Mouse (Mus musculus): ENCODE data around the gene H2-DMa.
A peak's percentile ranks its signal among the peaks of the same experiment; 100 is the strongest.
"Not testable (repeated sequence)": the region's sequence is repeated elsewhere in the genome, so short reads cannot be mapped to it uniquely, and the experiment has no call there.

H2-DMa gene

GRCm38 (mm10) chr17:34124649-34125048 lies 5.3 kb downstream of the H2-DMa start:
- no peak for DNase-seq (ENCODE audit: low spot score in 2 of 2)

- no peak for DNase-seq (ENCODE audit: low spot score in 2 of 2)
Measured at GRCm38 (mm10) chr17:34126826-34127420, 7.6 kb downstream of the H2-DMa start.

GRCm38 (mm10) chr17:34127475-34127874 lies 8.1 kb downstream of the H2-DMa start:
- peak; percentile 74 to 83 for DNase-seq (ENCODE audit: low spot score in 2 of 2)

GRCm38 (mm10) chr17:34128264-34128937 lies 9.1 kb downstream of the H2-DMa start:
- DNase-seq (ENCODE audit: low spot score in 2 of 2), result no peak

GRCm38 (mm10) chr17:34128944-34129791 lies 9.8 kb downstream of the H2-DMa start:
- DNase-seq (ENCODE audit: low spot score in 2 of 2), result no peak

- no peak for DNase-seq (ENCODE audit: low spot score in 2 of 2)
Measured at GRCm38 (mm10) chr17:34130073-34130947, 11.0 kb downstream of the H2-DMa start.

- no peak for DNase-seq (ENCODE audit: low spot score in 2 of 2)
Measured at GRCm38 (mm10) chr17:34131911-34132310, 12.6 kb downstream of the H2-DMa start.

GRCm38 (mm10) chr17:34133289-34133688 lies 13.9 kb downstream of the H2-DMa start:
- DNase-seq (ENCODE audit: low spot score in 2 of 2), result no peak

GRCm38 (mm10) chr17:34134451-34134850 lies 15.1 kb downstream of the H2-DMa start:
- no peak for DNase-seq (ENCODE audit: low spot score in 2 of 2)

- peak; percentile 98 to 100 for DNase-seq (ENCODE audit: low spot score in 2 of 2)
Measured at GRCm38 (mm10) chr17:34135297-34136224, 16.2 kb downstream of the H2-DMa start.

- no peak for DNase-seq (ENCODE audit: low spot score in 2 of 2)
Measured at GRCm38 (mm10) chr17:34137601-34138000, 18.3 kb downstream of the H2-DMa start.

GRCm38 (mm10) chr17:34138655-34139054 lies 19.3 kb downstream of the H2-DMa start:
- no peak for DNase-seq (ENCODE audit: low spot score in 2 of 2)

- DNase-seq (ENCODE audit: low spot score in 2 of 2), result no peak
Measured at GRCm38 (mm10) chr17:34139416-34139815, 20.1 kb downstream of the H2-DMa start.

GRCm38 (mm10) chr17:34140240-34140639 lies 20.9 kb downstream of the H2-DMa start:
- DNase-seq (ENCODE audit: low spot score in 2 of 2), result no peak

GRCm38 (mm10) chr17:34141448-34141847 lies 22.1 kb downstream of the H2-DMa start:
- DNase-seq (ENCODE audit: low spot score in 2 of 2), result no peak

- DNase-seq (ENCODE audit: low spot score in 2 of 2), result no peak
Measured at GRCm38 (mm10) chr17:34142456-34143010, 23.2 kb downstream of the H2-DMa start.

GRCm38 (mm10) chr17:34143033-34143432 lies 23.7 kb downstream of the H2-DMa start, which contains the start of gene H2-DMb2:
Gene H2-DMb2 (plus strand): TSS chr17:34143307.
- DNase-seq (ENCODE audit: low spot score in 2 of 2), result peak; percentile 86 to 88

- no peak for DNase-seq (ENCODE audit: low spot score in 2 of 2)
Measured at GRCm38 (mm10) chr17:34143461-34143860, 24.1 kb downstream of the H2-DMa start.

- DNase-seq (ENCODE audit: low spot score in 2 of 2), result not testable (repeated sequence)
Measured at GRCm38 (mm10) chr17:34144221-34144620, 24.9 kb downstream of the H2-DMa start.

- DNase-seq (ENCODE audit: low spot score in 2 of 2), result no peak
Measured at GRCm38 (mm10) chr17:34144960-34145371, 25.6 kb downstream of the H2-DMa start.

Data from spleen, postnatal 4 days (tissue).